In genomic region chr12:16277567-16278332, GRCm38 (mm10) we compare ENCODE assay signal across 15 mouse cellular contexts.
DNase-seq lines count a peak whose midpoint lies in the region; ATAC-seq lines count a peak whose summit lies in the region.
"Had no signal": no experiment of that assay in that cellular context is flagged by ENCODE, and none has a peak within 500 bp of the region (broad histone marks: within the 10 kb centered on the region; RNA-seq: fewer than 3 reads in every experiment).

No protein-coding gene starts in this region.

- H3K4me2 ChIP-seq in hindbrain, embryonic 12.5 days (replicated peaks): no peak overlapping the region
- H3K4me2 ChIP-seq: liver, embryonic 15.5 days had no signal

- no peaks in the 10 kb centered on the region for H3K27me3 ChIP-seq in hindbrain, embryonic 12.5 days
- H3K27me3 ChIP-seq: liver, embryonic 15.5 days; megakaryocyte, embryonic 14.5 days had no signal

- intact Hi-C loops in left cerebral cortex, postnatal 4 days (cut with DNase I): no loop called here

- no peak overlapping the region for H3K9ac ChIP-seq in hindbrain, embryonic 12.5 days
- H3K9ac ChIP-seq: liver, embryonic 15.5 days had no signal

- H3K36me3 ChIP-seq in hindbrain, embryonic 12.5 days: no peaks in the 10 kb centered on the region
- H3K36me3 ChIP-seq: G1E; liver, embryonic 15.5 days had no signal

- peaks cover 14% of the 10 kb centered on the region for H3K4me1 ChIP-seq in hindbrain, embryonic 12.5 days
- H3K4me1 ChIP-seq: liver, embryonic 15.5 days; megakaryocyte, embryonic 14.5 days had no signal

- H3K9me3 ChIP-seq in hindbrain, embryonic 12.5 days (replicated peaks): no peaks in the 10 kb centered on the region
- H3K9me3 ChIP-seq: G1E; liver, embryonic 15.5 days; megakaryocyte, embryonic 14.5 days had no signal

- H3K27ac ChIP-seq in hindbrain, embryonic 12.5 days: peak overlapping the region; percentile 30; the same call in 1 of the 2 replicates
- H3K27ac ChIP-seq: gastrocnemius, adult 2 months; liver, embryonic 15.5 days had no signal

- DNase-seq in cerebellum, postnatal 10 days: peak; percentile 23 to 29
- no peak for DNase-seq in cerebellum, adult 9-10 months
- peak; percentile 54 for DNase-seq in left cerebral cortex, postnatal 4 days
- no peak for DNase-seq in left cerebral cortex, adult 18-20 months (ENCODE audit: low spot score in 2 of 2)
- DNase-seq in retina, postnatal 1 day: peak; percentile 85
- no peak for DNase-seq in spleen, postnatal 36 days (ENCODE audit: low spot score in 2 of 2)
- DNase-seq in adrenal gland, postnatal 36 days: no peak
- DNase-seq: adrenal gland, postnatal 25 days; cerebellum, adult 9-11 months; gastrocnemius, adult 2 months; right cerebral cortex, postnatal 25 days had no signal

- peak; percentile 79 for ATAC-seq in hindbrain, embryonic 12.5 days (ENCODE audit: low FRiP score)

- H3K4me3 ChIP-seq in hindbrain, embryonic 12.5 days: no peak overlapping the region
- H3K4me3 ChIP-seq: gastrocnemius, adult 2 months; liver, embryonic 15.5 days; megakaryocyte, embryonic 14.5 days had no signal

- 35% methylated on average over 4 of the region's 4 CpGs for WGBS in hindbrain, embryonic 12.5 days

Comparison
In these comparisons a context has a peak if more than half of its experiments do, and no peak if none do; other contexts are left out.
1. DNase-seq: peak in cerebellum, postnatal 10 days (2 of 2), left cerebral cortex, postnatal 4 days (single experiment) and retina, postnatal 1 day (single experiment); none in cerebellum, adult 9-10 months (single experiment), left cerebral cortex, adult 18-20 months (0 of 2), spleen, postnatal 36 days (0 of 2) and adrenal gland, postnatal 36 days (0 of 2).